Mouse (Mus musculus) lung, postnatal 14 days (tissue): Measurements from ENCODE around the gene U90926.

Source experiments
- DNase-seq: peaks from one replicate; pipeline ENCODE4 v3.0.0; 2021

U90926 gene

DNA sequence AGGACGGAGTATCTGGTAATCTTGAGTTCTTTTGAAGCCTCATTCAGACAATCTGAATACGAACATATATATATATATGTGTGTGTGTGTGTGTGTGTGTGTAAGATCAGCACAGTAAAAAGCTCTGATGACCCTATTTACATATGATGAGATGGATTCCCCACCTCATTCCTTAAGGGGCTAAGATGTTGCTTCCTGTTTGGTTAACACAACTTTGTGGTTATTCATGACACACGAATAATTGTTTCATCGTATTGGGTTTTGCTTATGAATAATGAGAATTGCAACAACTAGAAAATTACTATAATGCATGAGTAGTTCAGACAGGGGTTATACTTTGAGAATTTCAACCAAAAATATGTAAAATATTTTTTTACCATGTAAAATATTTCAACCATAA lies at the start of gene U90926:
Gene U90926, minus strand, starts transcription at position 101 of the 400 bp plus-strand sequence.
- DNase-seq, result no peak

DNA sequence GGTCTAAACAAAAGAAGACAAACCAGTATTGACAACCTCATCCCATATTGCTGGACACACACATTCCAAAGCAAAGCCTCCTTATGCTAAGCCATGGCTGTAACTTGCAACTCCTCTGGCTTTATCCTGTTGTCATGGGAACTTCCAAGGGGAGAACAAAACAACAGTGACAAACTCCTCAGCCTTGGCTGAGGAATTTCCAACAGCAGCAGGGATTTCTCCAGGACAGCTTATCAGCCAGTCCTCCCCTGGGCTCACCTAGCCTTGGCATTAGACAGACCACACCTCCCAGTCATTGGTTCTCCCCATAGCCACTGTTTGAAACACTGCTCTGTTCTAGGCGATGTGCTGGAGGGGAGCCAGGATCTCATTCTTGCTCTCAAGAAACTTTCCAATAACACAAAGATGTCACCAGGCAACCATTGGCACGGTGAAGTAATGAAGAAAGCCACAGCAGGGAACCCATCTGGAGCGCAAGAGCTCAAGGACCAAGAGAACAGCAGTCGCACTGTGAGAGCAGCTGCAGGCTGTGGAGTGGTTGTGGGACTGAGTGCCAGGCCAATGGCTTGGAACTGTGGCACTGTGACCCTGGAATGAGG lies 48.7 kb upstream of the U90926 start:
- DNase-seq, result peak; percentile 76

DNA sequence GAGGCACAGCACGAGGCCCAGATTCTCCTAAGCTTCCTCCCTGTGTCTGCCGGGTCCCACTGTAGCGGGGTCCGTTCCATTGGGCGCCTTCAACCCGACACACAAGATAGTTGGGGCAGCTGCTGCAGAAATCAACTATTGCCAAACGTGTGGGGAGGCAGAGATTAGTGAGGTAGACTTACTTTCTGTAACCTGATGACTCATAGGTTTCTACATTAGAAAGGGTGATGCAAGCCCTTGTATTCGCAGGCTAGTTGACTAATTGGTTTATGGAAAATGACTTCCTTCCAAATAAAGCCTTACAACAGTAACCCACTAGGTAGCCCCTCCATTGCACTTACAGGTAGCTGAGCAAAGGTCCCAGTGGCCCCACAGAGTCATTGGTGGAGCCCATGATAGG lies 47.4 kb upstream of the U90926 start:
- no peak for DNase-seq

DNA sequence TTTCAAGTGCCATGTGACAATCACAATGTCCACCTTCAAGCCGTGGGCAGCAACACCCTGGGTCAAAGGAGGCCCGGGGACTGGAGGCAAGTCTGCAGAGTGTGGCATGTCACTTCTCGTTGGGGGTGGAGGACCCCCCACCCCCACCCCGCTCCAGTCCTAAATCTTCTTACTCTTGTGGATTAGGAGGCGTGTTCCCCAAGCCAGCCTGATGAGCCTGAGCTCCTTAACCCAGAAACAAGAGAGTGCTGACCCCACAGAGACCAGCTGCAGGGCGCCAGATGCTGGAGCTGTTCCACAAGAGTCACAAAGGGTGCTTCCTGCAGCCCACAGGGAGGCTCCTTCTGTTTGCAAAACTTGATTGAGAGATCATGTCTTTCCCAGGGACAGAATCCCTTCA lies 41.0 kb upstream of the U90926 start, which contains the start of gene Ppef2:
Gene Ppef2, minus strand, starts transcription at position 61 of the 400 bp plus-strand sequence.
- no peak for DNase-seq

DNA sequence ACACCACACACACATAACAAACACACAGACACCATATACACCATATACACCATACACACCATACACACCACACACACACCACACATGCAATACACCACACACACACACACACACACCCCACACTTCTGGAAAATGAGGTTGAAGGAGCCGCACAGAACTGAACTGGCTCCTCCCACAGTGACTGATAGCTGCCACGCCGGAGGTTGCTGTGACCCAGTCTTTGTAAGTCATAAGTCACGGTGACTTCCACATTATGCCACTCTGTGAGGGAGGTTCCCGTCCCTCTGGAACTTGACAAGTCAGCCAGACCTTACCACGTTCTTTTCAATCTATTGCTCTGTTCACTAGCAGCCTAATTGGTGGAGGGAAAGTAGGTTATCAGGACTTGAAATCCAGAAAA lies 39.3 kb upstream of the U90926 start:
- no peak for DNase-seq

DNA sequence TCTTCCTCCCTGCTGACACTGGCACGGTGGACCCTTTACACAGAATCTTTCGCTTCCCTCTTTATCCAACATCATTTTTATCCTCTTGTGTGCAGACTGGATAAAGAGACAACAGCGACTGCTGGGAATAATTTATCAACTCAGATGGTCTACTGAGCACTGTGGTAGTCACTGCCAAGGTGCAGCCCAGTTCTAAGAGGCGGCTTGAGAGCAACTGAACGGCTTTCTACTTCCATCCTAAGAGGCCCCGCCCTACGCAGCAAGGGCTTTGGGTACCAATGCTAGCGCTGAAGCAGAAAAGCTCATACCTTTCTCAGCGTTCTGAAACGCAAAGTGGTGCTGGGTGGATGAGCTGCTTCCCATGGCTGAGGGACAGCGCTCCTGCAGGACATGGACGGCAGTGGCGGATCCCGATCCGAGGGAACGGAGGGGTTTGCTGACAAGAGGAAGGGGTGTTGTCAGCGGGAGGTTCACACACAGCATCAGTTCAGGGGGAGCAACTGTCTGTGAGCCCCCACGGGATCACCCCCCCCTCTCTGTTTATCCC lies 37.7 kb upstream of the U90926 start:
- no peak for DNase-seq

DNA sequence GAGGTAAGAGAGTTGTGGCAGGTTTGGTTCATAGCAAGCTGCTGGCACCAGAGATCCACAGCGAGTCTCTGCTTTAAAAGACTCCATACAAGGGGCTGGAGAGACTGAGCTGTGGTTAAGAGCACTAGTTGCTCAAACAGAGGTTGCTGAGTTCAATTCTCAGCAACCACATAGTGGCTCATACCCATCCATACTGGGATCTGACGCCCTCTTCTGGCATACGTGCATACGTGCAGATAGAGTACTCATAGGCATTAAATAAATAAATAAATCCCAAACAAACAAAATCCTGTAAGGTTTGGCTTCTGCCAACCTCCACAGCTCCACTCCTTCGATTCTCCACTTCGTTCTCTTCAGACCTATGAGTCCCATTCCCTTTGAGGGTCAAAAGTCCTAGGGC lies 36.8 kb upstream of the U90926 start:
- no peak for DNase-seq

DNA sequence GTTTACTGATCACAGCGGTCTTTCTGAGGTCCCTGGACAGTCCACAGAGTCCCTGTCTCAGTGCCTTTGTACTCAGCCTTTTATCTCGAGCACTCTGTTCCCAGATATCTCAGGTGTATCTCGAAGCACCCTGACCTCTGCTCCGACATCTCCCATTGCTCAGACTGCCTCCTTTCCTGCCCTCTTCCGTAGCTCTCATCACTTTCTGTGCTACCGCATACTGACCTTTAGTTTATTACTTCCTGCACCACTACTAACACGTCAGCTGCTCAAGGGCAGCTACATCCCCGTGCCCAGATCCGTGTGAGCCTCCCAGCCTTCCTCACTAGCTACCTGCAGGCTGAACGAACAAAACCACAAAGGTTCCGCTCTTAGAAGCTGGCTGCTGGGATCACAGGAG lies 33.4 kb upstream of the U90926 start:
- no peak for DNase-seq

DNA sequence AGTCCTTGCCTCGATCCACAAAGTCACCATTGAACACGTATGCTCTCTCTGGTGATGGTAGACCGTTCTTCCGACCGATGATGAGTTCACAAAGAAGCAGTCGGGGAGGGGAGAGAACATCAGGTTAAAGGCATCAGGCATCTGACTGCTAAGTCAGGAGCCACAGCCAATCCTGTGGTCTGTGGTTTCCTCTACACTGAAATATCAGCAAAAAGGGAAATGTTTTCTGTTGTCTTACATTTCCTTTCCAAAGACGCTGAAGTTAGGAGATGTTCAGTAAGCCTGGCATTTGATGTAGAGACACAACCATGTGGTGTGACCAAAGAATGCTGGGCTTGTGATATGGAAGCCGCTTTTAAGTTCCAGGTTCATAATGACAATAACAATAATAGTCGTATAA lies 30.3 kb upstream of the U90926 start:
- DNase-seq, result no peak

DNA sequence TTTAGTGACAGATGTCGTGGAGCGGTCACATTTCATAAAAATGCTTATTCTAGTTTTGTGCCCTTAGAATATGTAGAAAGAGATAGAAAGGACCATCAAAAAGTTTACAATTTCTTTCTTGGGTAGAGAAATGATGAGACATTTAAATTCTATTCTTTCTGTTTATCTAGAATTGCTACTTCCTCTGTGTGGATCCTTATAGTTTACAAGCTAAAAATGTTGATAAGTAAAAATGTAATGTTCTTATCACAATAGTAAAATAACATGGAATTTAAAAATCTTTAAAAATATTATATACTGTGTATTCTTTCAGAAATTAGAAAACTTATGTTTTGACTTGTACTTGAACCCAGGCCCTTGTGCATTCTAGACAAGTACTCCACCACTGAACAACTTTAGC lies 29.7 kb upstream of the U90926 start:
- no peak for DNase-seq

DNA sequence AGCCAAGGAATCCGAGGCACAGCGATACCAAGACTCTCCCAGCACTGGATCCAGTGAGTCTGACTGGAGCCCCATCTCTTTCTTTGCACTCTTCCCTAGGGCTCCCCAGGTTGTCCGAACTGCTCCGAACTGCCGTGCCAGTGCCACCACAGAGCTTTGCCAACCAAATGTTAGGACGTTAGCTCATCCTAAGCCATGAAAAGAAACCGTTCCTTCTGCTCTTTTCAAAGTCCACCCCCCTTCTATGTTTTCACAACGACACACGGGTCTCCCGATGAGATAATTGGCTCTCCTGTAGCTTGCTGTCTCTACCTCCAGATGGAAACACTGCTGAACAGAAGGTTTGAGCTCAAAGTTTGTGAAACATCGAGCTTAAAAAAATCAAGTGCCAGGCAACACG lies 25.6 kb upstream of the U90926 start:
- DNase-seq, result no peak

DNA sequence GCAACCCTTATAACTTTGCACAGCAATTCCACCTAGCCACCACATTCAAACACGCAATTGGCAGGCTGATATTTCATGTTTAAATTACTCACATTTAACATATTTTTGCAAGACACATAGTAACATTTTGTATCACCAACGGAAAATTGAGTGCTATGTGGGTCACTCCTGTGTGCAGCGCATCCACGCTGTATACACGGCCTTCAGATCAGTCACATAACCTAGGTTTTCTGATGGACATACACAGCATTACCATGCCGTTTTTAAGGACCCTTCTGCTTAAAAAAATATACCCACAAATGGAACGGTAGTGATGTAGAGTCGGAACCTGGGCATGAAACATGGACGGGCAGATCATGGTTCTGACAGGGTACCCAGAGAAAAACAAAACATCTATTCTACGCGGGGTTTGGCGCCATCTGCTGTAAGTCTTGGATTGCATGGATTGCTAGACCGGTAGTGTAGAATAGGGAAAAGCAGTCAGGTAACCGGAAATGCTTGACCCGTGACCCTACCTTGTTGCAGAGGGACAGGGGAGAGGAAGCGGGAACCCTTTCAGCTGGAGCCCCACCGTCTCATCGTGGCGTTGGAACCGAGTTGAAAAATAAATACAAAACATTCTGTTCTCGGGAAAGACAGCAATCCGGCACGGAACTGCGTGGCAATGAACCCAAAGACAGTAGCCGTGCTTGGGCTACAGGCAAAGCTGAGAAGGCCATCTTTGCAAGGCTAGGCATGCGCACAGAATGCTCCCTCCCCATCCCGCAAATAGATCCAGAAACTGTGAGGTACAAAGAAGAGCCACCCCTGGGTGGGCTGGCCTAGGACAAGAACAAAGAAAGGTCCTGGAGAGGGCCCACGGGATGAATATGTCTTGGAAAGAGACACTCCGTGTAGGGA lies 24.4 kb upstream of the U90926 start:
- peak; percentile 79 for DNase-seq

DNA sequence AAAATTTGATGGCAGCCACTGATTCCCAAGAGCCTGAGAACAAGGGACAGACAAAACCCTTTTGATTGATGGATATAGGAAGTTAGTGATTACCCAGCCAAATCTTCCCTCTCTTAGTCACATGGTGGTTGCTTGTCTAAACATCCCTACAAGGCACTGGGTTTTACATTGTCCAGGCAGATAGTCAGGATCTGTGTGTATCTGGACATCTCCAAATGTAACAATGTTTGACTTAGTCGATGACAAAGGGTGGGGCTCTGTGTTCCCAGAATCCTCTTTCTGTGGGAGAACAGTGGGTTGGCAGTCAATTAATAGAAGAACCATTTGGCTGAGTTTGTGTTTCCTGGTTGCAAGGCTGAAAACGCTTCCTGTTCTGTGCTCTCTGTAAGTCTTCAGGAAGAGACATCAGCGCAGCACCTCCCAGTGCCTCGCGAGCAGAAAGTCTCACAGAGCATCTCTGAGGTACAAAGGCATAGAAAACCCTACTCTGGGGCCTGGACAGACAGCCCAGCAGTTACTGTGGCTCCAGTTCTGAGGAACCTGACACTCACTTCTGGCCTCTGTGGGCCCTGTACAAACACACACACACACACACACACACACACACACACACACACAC lies 19.8 kb upstream of the U90926 start:
- DNase-seq, result no peak

DNA sequence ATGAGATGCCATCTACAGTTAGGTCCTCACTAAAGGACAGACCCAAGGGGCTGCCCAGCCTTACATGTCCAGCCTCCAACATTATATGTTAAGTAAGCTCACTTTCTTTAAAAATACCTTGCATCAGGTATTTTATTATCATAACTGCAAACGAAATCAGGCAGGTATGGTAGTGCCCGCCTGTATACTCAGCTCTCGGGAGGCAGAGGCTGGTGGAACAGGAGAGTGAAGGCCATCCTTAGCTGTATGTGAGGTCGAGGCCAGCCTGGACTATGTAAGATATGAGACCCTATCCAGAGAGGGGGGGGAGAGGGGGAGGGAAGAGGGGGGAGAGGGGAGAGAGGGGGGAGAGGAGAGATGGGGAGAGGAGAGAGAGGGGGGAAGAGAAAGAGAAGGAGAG lies 18.2 kb upstream of the U90926 start:
- DNase-seq, result no peak

DNA sequence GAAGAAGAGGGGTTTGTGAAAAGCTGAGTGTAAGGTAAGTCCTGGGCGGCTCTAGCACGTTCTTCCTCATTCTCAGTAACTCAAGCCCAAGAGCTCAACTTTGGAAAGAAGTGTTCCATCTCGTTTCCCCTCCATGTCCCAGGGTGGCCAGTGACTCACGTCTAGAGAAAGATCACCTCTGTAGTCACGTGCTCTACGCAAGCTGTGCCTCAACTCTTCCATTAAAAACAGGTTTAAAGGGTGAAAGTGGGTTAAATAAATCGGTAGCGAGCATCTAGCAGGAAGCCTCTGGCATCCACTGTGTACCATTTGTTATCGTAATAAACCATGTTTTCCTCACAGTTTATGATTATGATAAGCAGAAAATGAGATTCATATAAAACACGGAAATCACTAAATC lies 16.6 kb upstream of the U90926 start:
- DNase-seq, result no peak

DNA sequence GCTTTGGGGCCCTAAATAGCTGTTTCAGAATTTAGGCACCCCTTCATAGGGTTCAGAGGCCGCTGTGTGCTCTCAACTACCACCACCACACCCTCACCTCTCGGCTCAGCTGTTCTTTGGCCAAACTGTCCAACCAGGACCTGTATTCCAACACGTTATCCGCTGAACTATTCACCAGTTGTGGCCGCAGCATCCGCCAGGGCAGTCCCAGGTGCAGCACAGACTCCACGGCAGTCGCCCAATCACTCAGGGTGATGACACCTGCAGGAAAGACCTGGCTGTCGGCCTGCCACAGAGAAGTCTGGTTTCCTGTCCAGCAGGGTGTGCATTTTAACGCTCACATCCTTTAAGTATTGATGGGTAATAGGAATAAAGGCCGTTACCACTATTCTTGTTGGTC lies 15.1 kb upstream of the U90926 start:
- DNase-seq, result no peak

DNA sequence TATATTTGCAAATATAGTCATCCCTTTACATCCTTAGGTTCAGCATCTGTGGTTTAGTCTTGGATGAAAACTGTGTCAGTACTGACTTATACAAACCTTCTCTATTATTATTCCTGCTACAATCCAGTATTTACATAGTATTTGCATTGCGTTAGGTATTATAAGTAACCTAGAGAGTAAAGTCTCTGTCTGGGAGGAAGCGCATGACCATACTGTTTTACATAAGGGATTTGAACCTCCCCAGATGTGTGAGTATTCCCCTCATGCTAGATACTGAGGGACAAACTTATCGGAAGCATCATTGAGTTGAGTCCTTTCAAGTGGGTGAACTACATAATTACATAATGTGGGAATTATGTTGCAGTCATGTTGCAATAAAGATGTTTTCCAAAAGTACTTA lies 14.3 kb upstream of the U90926 start:
- DNase-seq, result no peak

DNA sequence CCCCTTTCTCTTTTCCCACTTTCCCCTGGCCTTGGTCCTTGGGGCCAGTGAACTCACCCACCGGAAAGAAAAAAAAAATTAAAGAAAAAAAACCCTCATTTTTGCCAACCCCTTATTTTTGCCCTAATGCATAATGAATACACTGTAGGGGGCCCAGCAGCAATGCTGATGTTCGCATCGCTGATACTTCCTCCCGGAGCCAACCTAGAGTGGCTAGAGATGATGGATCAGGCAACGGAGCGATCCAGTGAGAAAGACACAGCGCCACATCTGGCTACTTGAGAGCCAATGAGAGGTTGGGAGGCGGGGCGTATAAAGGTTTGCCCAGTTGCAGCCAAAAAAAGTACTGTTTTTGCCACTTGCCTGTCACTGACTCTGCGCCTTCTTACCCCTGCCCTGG lies 13.6 kb upstream of the U90926 start:
- no peak for DNase-seq

DNA sequence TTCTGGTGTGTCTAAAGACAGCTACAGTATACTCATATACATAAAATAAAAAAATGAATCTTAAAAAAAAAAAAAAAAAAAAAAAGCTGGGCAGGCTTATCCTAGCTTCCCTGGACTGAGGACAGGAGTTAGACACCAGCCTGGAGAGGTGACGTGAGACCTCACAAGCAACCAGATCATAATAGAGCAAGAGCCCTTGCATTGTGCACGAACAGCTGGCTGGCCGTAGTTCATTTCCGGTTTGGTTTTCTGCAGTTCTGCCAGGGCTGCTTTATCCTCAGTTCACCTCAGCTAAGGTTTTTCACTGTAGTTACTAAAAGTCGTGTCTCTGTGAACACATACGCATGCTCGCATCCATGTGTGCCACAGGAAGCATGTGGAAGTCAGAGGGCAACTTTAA lies 12.6 kb upstream of the U90926 start:
- DNase-seq, result no peak

DNA sequence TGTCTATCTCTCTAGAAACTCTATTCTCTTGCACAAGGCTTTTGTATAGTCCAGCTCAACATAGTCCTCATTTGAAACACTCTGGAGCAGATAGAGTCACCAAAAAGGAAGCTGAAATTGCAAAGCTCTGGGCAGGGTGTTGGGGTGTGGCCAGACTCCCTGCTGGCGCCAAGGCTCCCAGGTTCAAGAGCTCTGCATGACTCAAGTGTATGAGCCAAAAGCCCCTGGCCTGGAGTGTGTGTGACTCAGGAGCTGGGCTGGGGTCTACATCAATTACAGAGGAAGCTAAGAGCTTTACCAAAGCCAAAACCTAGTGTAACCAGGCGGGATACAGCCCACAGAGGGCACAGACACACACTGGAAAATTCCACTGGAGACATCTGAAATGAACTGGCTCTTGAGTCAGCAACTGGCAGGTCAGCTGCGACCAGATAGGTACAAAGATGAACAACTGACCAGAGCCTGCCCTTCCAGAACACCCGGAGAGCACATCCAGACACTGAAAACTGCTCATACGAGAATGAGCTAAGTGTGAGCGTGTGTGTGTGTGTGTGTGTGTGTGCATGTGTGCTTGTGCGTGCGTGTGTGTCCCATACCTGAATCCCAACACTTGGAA lies 5.2 kb upstream of the U90926 start:
- no peak for DNase-seq

DNA sequence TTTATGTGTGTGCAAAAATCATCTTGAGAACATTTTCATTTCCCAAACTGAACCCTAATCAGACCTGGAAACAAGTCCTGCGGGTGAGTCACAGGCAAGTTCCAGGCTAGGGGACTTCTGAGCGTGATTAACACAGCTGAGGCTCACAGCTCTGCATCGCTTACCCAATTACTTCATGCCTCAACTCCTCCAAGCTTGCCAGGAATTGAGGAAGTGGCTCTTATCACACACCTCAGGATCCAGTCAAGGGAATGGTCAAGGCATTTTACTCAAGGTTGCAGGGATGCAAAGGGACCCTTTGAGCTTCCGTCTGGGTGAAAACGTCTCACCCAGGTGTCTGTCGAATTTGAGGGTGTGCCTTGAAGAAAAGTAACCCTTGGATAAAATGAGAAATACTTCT lies 4.6 kb upstream of the U90926 start:
- DNase-seq, result no peak

DNA sequence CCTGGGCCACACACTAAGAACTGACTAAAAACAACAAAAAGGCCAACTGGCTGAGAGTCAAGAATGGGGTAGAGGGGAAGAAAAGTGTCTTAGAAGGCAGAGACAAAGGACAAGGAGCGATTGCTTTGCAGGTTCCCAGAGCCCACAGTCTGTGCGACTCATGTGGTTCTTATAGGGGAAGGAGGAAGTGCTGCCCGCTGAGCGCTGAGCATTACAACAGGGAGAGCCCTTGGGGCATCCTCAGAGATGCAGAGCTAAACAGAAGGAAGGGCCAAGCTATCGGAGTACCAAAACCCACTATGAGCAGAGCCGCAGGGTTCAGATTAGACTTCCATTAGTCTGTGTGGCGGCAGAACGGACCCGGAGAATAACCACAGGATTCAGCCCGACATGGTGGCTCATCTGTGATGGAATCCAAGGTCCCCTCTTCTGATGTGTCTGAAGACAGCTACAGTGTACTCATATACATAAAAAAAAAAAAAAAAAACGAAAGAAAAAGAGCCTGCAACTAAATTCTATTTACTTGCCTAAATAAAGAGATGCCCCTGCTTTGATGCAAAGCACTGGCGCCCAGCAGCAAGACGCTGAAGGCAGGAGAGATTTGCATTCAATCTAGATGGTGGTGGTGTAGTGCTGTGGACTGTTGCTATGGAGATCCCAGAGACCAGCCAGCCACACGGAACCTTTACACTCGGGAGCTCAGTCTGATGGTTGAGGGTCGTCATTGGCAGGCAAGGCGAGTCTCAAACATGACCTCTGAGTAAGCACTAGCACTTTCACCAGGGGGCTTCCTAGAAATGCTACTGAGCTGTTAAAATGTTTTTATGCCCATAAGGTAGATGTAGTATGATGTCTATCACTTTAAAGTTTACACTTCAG lies 3.9 kb upstream of the U90926 start:
- no peak for DNase-seq
